Mouse (Mus musculus) MEL (cell line): ENCODE data around the gene Creb1. TPM values are rescaled to one million over a fixed set of nuclear protein-coding genes. Genes with fewer than 3 reads are reported as not detected.
"Not testable (repeated sequence)": the region's sequence is repeated elsewhere in the genome, so short reads cannot be mapped to it uniquely, and the experiment has no call there.

ENCODE experiments used
- DNase-seq: peaks from one replicate; pipeline ENCODE4 v3.0.0; 2011; ENCODE audit warnings: low read depth, low spot score
- H3K27ac ChIP-seq: 2 replicates; pipeline ENCODE4 v1.5.1; 2012; ENCODE audit warnings: low read depth, mild to moderate bottlenecking, control low read depth, low read length, moderate library complexity; ENCODE audit not compliant: control insufficient read depth
- H3K27me3 ChIP-seq, 2 experiments: fragments of 150-350 bp in 1 of 2; sonication (generic) in 1 of 2; 2 replicates each; pipeline ENCODE4 v1.6.1; 2012; ENCODE audit warnings: low read length in 2 of 2, mild to moderate bottlenecking in 2 of 2, improper control_type of control experiment in 1 of 2, moderate library complexity in 1 of 2; ENCODE audit not compliant: insufficient read depth in 2 of 2, control insufficient read depth in 1 of 2
- H3K36me3 ChIP-seq, 2 experiments: 2 replicates each; pipeline ENCODE4 v1.6.1; 2012 to 2014; ENCODE audit warnings: low read length in 2 of 2, improper control_type of control experiment in 1 of 2, inconsistent platforms in 1 of 2, mild to moderate bottlenecking in 1 of 2; ENCODE audit not compliant: insufficient read depth in 2 of 2, control insufficient read depth in 1 of 2
- H3K4me1 ChIP-seq, 2 experiments: fragments of 150-350 bp in 1 of 2; sonication (generic) in 1 of 2; 2 replicates each; pipeline ENCODE4 v1.6.1; 2012; ENCODE audit warnings: low read length in 2 of 2, improper control_type of control experiment in 1 of 2, mild to moderate bottlenecking in 1 of 2; ENCODE audit not compliant: insufficient read depth in 2 of 2, control insufficient read depth in 1 of 2
- H3K4me3 ChIP-seq, 2 experiments: fragments of 150-350 bp in 1 of 2; sonication (generic) in 1 of 2; 2 replicates each; pipeline ENCODE4 v1.5.1; 2012; ENCODE audit warnings: low read depth in 2 of 2, low read length in 2 of 2, mild to moderate bottlenecking in 2 of 2, moderate library complexity in 2 of 2, control low read depth in 1 of 2, improper control_type of control experiment in 1 of 2; ENCODE audit not compliant: control insufficient read depth in 1 of 2, insufficient read depth in 1 of 2
- H3K79me2 ChIP-seq: 2 replicates; pipeline ENCODE4 v1.6.1; 2012; ENCODE audit warnings: mild to moderate bottlenecking, low read length, moderate library complexity; ENCODE audit not compliant: control insufficient read depth, poor library complexity, insufficient read depth
- H3K9ac ChIP-seq: 2 replicates; pipeline ENCODE4 v1.6.1; 2012; ENCODE audit warnings: low read depth, mild to moderate bottlenecking, control low read depth, low read length, moderate library complexity; ENCODE audit not compliant: control insufficient read depth, poor library complexity, severe bottlenecking
- H3K9me3 ChIP-seq: fragments of 150-350 bp; sonication (generic); replicated peaks from 2 replicates; pipeline ENCODE4 v1.6.1; 2012; ENCODE audit warnings: mild to moderate bottlenecking, low read length, improper control_type of control experiment, moderate library complexity; ENCODE audit not compliant: insufficient read depth
- BHLHE40 ChIP-seq: IDR thresholded peaks from 2 replicates; pipeline ENCODE4 v1.6.1; 2012; ENCODE audit warnings: low read depth, mild to moderate bottlenecking, inconsistent platforms, low read length, improper control_type of control experiment, borderline replicate concordance
- CHD1 ChIP-seq: IDR thresholded peaks from 2 replicates; pipeline ENCODE4 v1.6.1; 2012; ENCODE audit warnings: low read depth, mild to moderate bottlenecking, inconsistent platforms, low read length, improper control_type of control experiment
- EP300 ChIP-seq, 2 experiments: IDR thresholded peaks; 2 replicates each; pipeline ENCODE4 v1.6.1; 2011; ENCODE audit warnings: improper control_type of control experiment in 2 of 2, low read length in 2 of 2, low read depth in 1 of 2, mild to moderate bottlenecking in 1 of 2
- ETS1 ChIP-seq: IDR thresholded peaks from 2 replicates; pipeline ENCODE4 v1.6.1; 2012; ENCODE audit warnings: low read depth, mild to moderate bottlenecking, inconsistent platforms, low read length, improper control_type of control experiment, moderate library complexity
- GABPA ChIP-seq: IDR thresholded peaks from 2 replicates; pipeline ENCODE4 v1.6.1; 2012; ENCODE audit warnings: low read depth, mild to moderate bottlenecking, inconsistent platforms, low read length, improper control_type of control experiment, moderate library complexity
- GATA1 ChIP-seq: IDR thresholded peaks from 2 replicates; pipeline ENCODE4 v1.6.1; 2011; ENCODE audit warnings: low read depth, low read length, improper control_type of control experiment
- JUND ChIP-seq: IDR thresholded peaks from 2 replicates; pipeline ENCODE4 v1.6.1; 2011; ENCODE audit warnings: low read depth, mild to moderate bottlenecking, improper control_type of control experiment, low read length
- MAX ChIP-seq: IDR thresholded peaks from 2 replicates; pipeline ENCODE4 v1.6.1; 2011; ENCODE audit warnings: low read length, improper control_type of control experiment
- MYB ChIP-seq: IDR thresholded peaks from 2 replicates; pipeline ENCODE4 v1.6.1; 2011; ENCODE audit warnings: mild to moderate bottlenecking, low read depth, low read length, improper control_type of control experiment
- RCOR1 ChIP-seq: IDR thresholded peaks from 2 replicates; pipeline ENCODE4 v1.6.1; 2012; ENCODE audit warnings: low read depth, mild to moderate bottlenecking, inconsistent platforms, low read length, improper control_type of control experiment
- SMC3 ChIP-seq: IDR thresholded peaks from 2 replicates; pipeline ENCODE4 v1.6.1; 2011; ENCODE audit warnings: low read depth, low read length, improper control_type of control experiment
- TCF12 ChIP-seq: IDR thresholded peaks from 2 replicates; pipeline ENCODE4 v1.6.1; 2014; ENCODE audit warnings: low read depth, mild to moderate bottlenecking, inconsistent platforms, low read length, improper control_type of control experiment, moderate library complexity
- UBTF ChIP-seq: IDR thresholded peaks from 2 replicates; pipeline ENCODE4 v1.6.1; 2012; ENCODE audit warnings: low read depth, mild to moderate bottlenecking, inconsistent platforms, low read length, improper control_type of control experiment, moderate library complexity, borderline replicate concordance; ENCODE audit not compliant: insufficient read depth
- ZC3H11A ChIP-seq: IDR thresholded peaks from 2 replicates; pipeline ENCODE4 v1.6.1; 2012; ENCODE audit warnings: low read depth, mild to moderate bottlenecking, inconsistent platforms, low read length, improper control_type of control experiment
- ZKSCAN1 ChIP-seq: IDR thresholded peaks from 2 replicates; pipeline ENCODE4 v1.6.1; 2012; ENCODE audit warnings: low read depth, mild to moderate bottlenecking, inconsistent platforms, low read length, improper control_type of control experiment, moderate library complexity
- polyA plus RNA-seq, 2 experiments: library from polyadenylated mRNA; stranded (reverse) in 1 of 2; unstranded in 1 of 2; fragments of >175 nt in 1 of 2; fragments of >200 nt in 1 of 2; gene quantifications; 2 replicates each; pipeline versions ENCODE4 v1.2.1 to v1.2.4; 2012; ENCODE audit warnings: low replicate concordance in 2 of 2, low read depth in 1 of 2; ENCODE audit not compliant: insufficient read length in 2 of 2, insufficient read depth in 1 of 2, missing spikeins in 1 of 2
- total RNA-seq: library from RNA; depleted of rRNA; stranded (reverse); fragments of 300-350 nt; gene quantifications from 2 replicates; pipeline ENCODE4 v1.2.3, GENCODE M21; 2012

The Creb1 gene
- total and polyA plus RNA-seq, 3 experiments: 21.8 to 49.1 (median 22.8) TPM

- no peak for TF ChIP-seq ZC3H11A
These were observed 106.8 kb downstream of the Creb1 start (continued) for GRCm38 (mm10) chr1:64639279-64639678.

GRCm38 (mm10) chr1:64641069-64641468 lies 108.6 kb downstream of the Creb1 start:
- H3K4me1 ChIP-seq: peaks cover 0 to 6% of the 10 kb centered on the region in 2 experiments; a peak in 2 of 4 replicates
- no peak for TF ChIP-seq GABPA
- H3K27me3 ChIP-seq: no peaks in the 10 kb centered on the region

GRCm38 (mm10) chr1:64642541-64642940 lies 110.1 kb downstream of the Creb1 start:
- not testable (repeated sequence) for H3K9me3 ChIP-seq, H3K79me2 ChIP-seq, H3K36me3 ChIP-seq, H3K9ac ChIP-seq, H3K4me1 ChIP-seq, H3K27ac ChIP-seq, H3K4me3 ChIP-seq, H3K27me3 ChIP-seq, DNase-seq

More at GRCm38 (mm10) chr1:64641069-64641468, 108.6 kb downstream of the Creb1 start:
- H3K79me2 ChIP-seq: no peaks in the 10 kb centered on the region
- no peak overlapping the region for H3K4me3 ChIP-seq
- H3K9me3 ChIP-seq: no peaks in the 10 kb centered on the region
- no peak overlapping the region for H3K9ac ChIP-seq
- H3K36me3 ChIP-seq: peaks cover 0 to 7% of the 10 kb centered on the region in 2 experiments; a peak in 2 of 4 replicates
- no peak overlapping the region for H3K27ac ChIP-seq
- no peak for DNase-seq

GRCm38 (mm10) chr1:64644513-64644912 lies 112.1 kb downstream of the Creb1 start:
- Histone ChIP-seq H3K79me2 (no peaks in the 10 kb centered on the region), H3K27ac (no peak overlapping the region), H3K9me3 (no peaks in the 10 kb centered on the region)
- TF ChIP-seq CHD1 (no peak), EP300 (IDR thresholded peaks at IDR 0.05; ENCODE audit: low read depth in 1 of 2, low read length in 2 of 2) (peak in 1 of 2 experiments; percentile 51; a peak in 3 of 4 replicates), UBTF (no peak), JUND (no peak), SMC3 (no peak), GATA1 (no peak), ZKSCAN1 (no peak), MAX (no peak), RCOR1 (no peak), BHLHE40 (no peak), TCF12 (peak; percentile 14; the same call in 1 of the 2 replicates), MYB (no peak), ETS1 (no peak)
- TF ChIP-seq, all 39 proteins: peak for 2
- Histone ChIP-seq H3K4me1 (peaks cover 0 to 6% of the 10 kb centered on the region in 2 experiments; a peak in 2 of 4 replicates), H3K4me3 (no peak overlapping the region), H3K36me3 (peaks cover 0 to 1% of the 10 kb centered on the region in 2 experiments; a peak in 2 of 4 replicates), H3K9ac (no peak overlapping the region), H3K27me3 (no peaks in the 10 kb centered on the region)
- peak; percentile 71 for DNase-seq
